Mouse (Mus musculus): Measurements from ENCODE around the gene Tyro3.

- TF ChIP-seq CTCF (IDR thresholded peaks at IDR 0.05; ENCODE audit: low read depth, low read length) = no peak
- TF ChIP-seq EP300 (IDR thresholded peaks at IDR 0.05; ENCODE audit: insufficient read depth, low read depth, low read length) = no peak
- TF ChIP-seq POLR2A (IDR thresholded peaks at IDR 0.05; ENCODE audit: insufficient read depth, low read length) = no peak
These were observed 23.6 kb downstream of the Tyro3 start for GRCm38 (mm10) chr2:119821136-119821535.
